Mouse (Mus musculus) thymus, postnatal 4 days (tissue): ENCODE measurements around the gene Fkbpl.

ENCODE experiments used
- DNase-seq: peaks from one replicate; pipeline ENCODE4 v3.0.0; 2021

Gene Fkbpl

DNA sequence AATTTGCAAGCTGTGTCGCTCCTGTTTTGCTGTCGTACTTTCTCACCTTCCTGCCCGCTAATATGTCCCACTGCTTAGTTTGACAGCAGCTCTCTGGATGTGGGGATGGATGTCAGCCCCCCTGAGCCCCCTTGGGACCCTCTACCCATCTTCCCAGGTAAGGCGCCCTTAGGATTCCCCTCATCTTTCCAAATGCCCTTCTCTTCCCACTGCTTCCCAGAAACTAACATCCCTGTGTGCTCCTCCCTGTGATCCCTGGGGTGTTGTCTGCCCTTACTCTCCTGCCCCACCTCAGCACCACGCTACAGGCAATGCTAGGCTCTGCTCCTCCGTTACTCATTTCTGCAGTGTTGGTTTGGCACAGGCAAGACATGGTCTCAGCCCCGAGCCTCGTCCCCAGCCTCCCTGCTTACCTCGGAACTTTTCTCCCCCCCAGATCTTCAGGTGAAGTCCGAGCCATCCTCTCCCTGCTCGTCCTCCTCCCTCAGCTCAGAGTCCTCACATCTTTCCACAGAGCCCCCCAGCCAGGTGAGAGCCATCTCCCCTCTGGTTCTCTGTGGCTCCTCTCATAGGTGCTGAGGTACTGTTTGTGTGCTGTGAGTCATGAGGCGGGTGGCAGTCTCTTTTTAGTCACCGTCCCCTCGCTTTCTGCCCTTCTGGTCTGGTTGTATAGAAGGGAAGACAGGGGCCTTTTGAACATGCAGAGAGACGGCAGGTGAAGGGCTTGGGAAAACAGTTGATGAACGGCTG lies 3.8 kb downstream of the Fkbpl start:
- DNase-seq, result no peak

DNA sequence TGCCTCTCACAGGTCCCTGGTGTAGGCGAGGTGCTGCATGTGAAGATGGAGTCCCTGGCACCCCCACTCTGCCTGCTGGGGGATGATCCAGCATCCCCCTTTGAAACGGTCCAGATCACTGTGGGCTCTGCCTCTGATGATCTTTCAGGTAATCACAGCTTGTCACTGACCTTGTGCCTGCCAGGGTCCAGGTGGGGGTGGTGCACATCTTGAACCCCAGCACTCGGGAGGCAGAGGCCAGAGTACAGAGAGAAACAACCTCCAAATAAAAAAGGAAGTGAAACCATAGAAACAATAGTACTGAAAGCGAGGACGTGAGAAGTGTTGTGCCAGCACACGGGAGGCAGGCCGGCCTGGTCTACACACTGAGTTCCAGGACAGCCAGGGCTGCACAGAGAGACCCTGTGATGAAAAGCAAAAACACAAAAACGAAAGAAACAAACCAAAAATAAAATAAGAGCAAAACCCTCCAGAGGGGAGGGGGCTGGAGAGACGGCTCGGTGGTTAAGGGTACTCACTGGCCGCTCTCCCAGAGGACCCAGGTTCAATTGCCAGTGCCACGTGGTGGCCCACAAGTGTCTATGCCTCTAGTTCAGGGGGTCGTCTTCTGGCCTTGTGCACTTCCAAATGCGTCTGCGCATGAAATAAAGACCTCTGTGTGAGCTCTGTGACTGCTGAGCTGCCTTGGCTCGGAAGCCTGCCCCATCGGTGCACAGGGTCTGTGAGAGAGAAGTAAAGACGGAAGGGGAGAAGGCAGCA lies 4.7 kb downstream of the Fkbpl start:
- no peak for DNase-seq

DNA sequence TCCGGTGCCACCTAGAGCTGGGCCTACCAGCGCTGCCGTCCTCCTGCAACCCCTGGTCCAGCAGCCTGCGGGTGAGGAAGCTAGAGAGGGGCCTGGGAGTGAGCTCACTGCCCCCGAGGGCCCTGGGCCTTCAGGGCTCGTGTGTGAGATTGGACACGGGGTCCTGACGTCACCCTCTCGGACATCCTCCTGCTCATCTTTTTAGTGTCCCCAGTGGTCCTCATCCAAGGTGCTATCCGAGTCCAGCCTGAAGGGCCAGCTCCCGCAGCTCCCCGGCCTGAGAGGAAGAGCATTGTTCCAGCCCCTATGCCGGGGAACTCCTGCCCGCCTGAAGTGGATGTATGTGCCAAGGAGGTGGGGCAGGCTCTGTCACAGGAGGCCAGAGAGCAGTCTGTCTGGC lies 6.2 kb downstream of the Fkbpl start:
- no peak for DNase-seq

DNA sequence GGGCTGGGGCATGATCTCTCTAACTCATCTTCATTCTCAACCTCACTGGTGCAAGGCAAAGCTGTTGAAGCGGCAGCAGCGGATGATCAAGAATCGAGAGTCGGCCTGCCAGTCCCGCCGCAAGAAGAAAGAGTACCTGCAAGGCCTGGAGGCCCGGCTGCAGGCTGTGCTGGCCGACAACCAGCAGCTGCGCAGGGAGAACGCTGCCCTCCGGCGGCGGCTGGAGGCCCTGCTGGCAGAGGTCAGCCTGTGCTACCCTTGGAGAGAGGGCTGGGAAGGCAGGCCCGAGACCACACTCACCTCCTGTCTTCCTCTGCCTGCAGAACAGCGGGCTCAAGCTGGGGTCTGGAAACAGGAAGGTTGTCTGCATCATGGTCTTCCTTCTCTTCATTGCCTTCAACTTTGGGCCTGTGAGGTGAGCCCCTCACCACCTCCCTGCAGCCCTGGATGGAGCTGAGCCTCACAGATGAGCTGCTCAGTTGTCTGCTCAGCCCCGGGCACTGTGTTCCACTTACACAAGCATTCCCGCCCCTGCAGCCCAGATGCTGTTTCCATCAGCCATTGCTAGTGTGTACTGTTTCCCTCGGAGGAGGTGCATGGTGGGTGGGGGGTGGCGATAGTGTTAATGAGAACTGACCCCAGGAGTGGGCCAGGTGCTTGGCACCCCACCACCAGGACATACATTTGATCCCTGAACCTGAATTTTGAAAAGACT lies 7.1 kb downstream of the Fkbpl start:
- peak; percentile 79 for DNase-seq

DNA sequence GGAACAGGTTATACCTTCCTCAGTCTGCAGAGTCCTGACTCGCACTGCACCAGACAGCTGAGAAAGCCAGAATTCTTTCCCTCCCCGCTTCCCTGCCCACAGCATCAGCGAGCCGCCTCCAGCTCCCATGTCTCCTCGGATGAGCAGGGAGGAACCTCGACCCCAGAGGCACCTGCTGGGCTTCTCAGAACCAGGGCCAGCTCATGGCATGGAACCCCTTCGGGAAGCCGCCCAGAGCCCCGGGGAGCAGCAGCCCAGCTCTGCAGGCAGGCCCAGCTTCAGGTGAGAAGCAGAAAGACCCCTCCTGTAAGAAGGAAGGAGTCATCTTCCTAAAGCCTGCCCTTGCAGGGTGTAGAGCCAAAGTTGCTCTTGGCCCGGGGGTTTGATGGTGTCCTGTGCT lies 8.0 kb downstream of the Fkbpl start:
- DNase-seq, result no peak

GRCm38 (mm10) chr17:34652985-34653384 lies 8.4 kb downstream of the Fkbpl start:
- no peak for DNase-seq

DNA sequence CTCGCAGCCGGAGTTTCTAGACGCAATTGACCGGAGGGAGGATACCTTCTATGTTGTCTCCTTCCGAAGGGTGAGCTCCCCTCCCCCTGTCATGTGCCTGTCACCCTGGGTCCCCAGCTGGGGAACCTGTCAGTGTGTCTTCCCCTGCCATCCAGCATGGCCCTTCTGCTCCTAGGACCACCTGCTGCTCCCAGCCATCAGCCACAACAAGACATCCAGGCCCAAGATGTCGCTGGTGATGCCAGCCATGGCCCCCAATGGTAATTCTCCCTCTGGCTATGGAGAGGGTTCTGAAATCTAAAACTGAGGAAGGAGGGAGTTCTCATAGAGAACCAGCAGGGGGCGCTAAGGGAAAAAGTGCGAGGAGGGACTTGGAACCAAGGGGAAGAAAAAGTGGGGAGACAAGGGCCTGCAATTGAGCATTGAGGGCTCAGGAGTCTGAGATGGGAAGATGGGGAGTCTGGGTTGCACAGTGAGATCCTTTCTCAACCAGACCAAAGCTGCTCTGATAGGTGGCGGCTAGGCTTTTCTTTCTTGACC lies 9.3 kb downstream of the Fkbpl start:
- DNase-seq, result peak; percentile 78

GRCm38 (mm10) chr17:34654392-34654791 lies 9.8 kb downstream of the Fkbpl start:
- no peak for DNase-seq

GRCm38 (mm10) chr17:34655160-34655559 lies 10.6 kb downstream of the Fkbpl start:
- DNase-seq, result no peak

- no peak for DNase-seq
These were observed 11.0 kb downstream of the Fkbpl start for GRCm38 (mm10) chr17:34655581-34655991.

- DNase-seq, result no peak
These were observed 12.1 kb downstream of the Fkbpl start for GRCm38 (mm10) chr17:34656666-34657065.

DNA sequence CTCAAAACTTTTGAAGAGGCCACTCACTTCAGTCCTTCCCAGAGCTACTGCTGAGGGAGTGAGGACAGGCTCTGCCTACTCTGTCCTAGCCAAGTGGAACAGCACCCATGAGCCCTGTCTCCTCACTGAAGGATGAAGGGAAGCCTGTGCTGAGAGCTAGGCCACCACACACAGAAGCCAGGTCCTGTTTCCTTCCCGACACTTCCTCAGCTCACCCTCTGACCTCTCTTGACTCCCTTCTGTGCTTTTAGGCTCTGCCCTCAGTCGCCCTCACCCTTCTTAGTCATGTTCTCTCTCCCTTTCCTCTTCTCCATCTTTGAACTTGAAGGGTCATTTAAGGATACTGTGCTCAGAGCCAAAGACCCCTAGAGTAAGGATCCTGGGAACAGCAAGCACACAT lies 12.7 kb downstream of the Fkbpl start:
- no peak for DNase-seq

GRCm38 (mm10) chr17:34658145-34658544 lies 13.6 kb downstream of the Fkbpl start:
- no peak for DNase-seq

DNA sequence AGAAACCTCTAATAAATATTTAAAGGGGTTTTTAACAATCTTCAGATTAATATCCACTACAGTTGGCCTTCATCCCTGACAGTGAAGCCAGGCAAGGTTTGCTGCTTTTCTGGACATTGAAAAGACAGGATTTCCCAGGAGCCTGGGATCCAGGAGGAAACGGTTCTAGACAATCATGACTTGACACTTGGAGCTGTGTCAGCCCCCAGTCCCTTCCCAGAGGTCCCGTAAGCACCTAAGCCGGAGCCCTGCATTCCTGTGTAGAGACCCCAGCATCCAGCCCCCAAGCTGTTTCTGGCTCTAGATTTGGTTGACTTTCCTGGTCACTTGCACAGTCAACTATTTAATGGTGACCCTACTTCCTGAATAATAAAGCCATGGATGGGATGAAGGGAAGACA lies 14.0 kb downstream of the Fkbpl start:
- DNase-seq, result no peak

GRCm38 (mm10) chr17:34659181-34659896 lies 14.8 kb downstream of the Fkbpl start:
- DNase-seq, result no peak

- DNase-seq, result no peak
These were observed 15.3 kb downstream of the Fkbpl start for GRCm38 (mm10) chr17:34659897-34660214.

DNA sequence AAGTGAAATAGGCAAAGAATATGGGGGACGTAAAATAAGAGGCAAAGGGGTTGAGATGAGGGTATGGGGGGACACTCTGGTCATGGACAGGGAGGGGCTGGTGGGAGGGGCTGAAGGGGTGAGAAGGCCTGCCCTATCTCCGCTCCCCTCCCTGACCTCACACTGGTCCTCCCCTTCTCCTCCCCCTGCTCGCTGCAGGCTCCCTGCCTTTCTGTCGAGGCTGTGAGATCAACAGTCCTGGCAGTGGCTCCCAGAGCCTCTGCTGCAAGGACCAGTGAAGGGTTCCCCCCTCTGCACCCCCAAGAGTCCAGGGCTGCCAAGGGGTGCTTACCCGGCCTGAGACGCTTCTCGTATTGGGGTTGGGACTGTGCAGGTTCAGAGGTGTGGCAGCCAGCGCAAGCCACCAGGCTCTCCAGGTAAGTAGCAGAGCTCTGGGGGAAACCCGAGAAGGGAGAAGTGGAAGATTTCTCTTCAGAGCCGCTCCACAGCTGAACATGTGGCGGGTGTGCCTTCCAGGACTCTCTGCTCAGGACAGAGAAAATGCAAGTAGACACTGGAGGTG lies 15.8 kb downstream of the Fkbpl start:
- no peak for DNase-seq

DNA sequence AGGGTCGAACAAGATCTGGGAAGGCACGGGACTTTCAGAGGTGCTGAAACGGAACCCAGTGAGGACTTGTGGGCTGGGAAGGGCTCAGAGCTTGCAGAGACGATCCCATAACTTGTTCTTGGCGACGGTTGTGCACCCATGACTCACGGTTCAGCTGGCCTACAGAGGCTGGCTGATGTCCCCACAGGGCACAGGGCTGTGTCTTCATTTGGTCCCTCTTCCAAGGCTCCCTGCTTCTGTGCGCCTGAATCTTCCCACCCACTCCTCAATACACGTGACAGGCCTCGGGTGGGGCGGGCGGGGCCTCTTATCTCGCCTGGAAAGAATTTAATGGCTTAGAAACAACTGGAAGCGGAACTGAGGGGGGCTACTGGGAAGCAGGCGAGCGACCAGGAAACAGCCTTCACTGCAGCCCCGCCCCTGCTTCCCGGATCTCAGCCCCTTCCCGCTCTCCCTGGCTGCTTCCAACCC lies 16.6 kb downstream of the Fkbpl start:
- DNase-seq, result no peak

DNA sequence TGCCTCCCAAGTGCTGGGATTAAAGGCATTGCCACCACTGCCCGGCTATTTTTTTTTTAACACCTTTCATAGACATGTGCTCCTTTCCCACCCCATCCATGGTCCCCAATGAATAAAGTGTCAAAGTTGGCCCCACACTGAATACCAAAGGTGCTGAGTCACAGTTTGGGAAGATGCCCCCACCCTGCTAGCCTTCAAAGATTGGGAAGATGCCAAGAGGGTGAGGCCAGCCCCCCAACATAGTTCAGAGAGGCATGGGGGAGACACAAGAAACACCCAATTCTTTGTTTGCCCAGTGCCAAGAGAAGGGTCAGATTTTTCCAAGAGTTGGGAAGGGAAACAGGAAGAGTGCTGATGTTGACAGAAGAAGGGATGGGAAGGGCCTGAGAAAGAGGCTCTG lies 17.9 kb downstream of the Fkbpl start:
- DNase-seq, result no peak

DNA sequence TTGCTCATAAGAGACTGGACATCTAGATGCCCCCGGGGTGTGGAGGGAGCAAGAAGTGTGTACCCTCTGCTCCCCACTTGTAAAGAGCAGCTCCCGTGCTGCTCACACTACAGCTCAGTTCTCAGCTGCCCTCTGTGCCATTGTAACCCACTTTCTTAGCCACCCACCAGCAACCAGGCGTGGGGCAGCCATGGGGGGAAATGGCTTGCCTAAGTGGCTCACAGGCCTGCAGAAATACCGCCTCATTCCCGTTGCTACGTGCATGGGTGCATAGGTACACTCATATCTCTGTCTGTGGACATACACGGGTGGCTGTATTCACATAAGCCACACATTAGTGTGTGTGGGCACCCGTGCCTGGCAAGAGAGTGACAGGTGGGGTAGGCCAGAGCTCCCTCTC lies 18.4 kb downstream of the Fkbpl start:
- DNase-seq, result no peak

DNA sequence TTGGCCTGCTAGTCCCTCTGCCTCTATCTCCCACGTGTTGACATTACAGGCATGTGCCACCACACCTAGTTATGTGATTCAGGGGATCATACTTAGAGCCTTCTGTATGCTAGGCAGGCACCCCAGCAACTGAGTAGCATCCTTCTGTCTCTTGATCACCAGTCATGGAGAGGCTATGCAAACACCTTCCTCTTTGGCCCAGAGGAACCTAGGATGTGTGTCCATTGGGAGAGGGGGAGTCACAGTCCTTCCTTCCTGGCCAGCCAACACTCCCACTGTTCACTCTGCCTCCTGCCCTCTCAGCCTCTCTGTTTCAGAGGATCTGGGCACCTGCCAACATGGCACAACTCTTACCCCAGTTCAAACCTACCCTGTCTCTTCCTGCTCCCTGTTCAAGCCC lies 19.0 kb downstream of the Fkbpl start:
- no peak for DNase-seq

DNA sequence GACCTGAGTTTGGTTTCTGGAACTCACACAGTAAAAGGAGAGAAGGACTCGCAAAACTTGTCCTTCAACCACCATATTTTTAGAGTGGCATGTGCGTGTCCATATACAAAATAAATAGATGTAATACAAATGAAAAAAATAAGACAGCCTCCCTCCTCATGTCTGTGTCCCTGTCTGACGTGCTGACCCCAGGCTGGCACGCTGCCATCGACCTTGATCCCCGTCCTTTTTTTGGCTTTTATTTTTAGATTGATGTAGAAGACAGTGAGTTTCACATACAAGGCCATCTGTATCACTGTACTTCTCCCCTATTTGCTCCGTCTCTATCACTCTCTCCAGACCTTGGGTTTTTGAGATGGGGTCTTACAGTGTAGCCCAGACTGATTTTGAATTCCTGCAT lies 19.9 kb downstream of the Fkbpl start:
- DNase-seq, result no peak

GRCm38 (mm10) chr17:34670235-34670634 lies 25.7 kb downstream of the Fkbpl start, which contains the start of gene Tnxb:
Gene Tnxb, plus strand, starts transcription at chr17:34670535.
- DNase-seq, result no peak
